25 mouse cellular contexts compared by ENCODE assay signal in genomic region chr12:77891452-77891851, GRCm38 (mm10).
"Had no signal": no experiment of that assay in that cellular context is flagged by ENCODE, and none has a peak within 500 bp of the region (broad histone marks: within the 10 kb centered on the region; RNA-seq: fewer than 3 reads in every experiment).

No protein-coding gene starts in this region.

- H3K9me3 ChIP-seq: embryonic facial prominence, embryonic 12.5 days; embryonic facial prominence, embryonic 13.5 days; embryonic facial prominence, embryonic 15.5 days; forebrain, embryonic 10.5 days; forebrain, embryonic 12.5 days; forebrain, embryonic 13.5 days; forebrain, embryonic 15.5 days; heart, embryonic 10.5 days had no signal

- H3K4me2 ChIP-seq: embryonic facial prominence, embryonic 12.5 days; embryonic facial prominence, embryonic 13.5 days; embryonic facial prominence, embryonic 15.5 days; forebrain, embryonic 12.5 days; forebrain, embryonic 13.5 days; forebrain, embryonic 15.5 days had no signal

- H3K4me3 ChIP-seq: embryonic facial prominence, embryonic 12.5 days; embryonic facial prominence, embryonic 13.5 days; embryonic facial prominence, embryonic 15.5 days; erythroblast, embryonic 14.5 days; forebrain, embryonic 10.5 days; forebrain, embryonic 12.5 days; forebrain, embryonic 13.5 days; forebrain, embryonic 15.5 days; gastrocnemius, adult 2 months; heart, adult 2 months; heart, embryonic 10.5 days had no signal

- H3K4me1 ChIP-seq: embryonic facial prominence, embryonic 12.5 days; embryonic facial prominence, embryonic 13.5 days; embryonic facial prominence, embryonic 15.5 days; forebrain, embryonic 12.5 days; forebrain, embryonic 13.5 days; forebrain, embryonic 15.5 days; heart, embryonic 10.5 days had no signal

- H3K27ac ChIP-seq: embryonic facial prominence, embryonic 12.5 days; embryonic facial prominence, embryonic 13.5 days; embryonic facial prominence, embryonic 15.5 days; forebrain, embryonic 10.5 days; forebrain, embryonic 12.5 days; forebrain, embryonic 13.5 days; forebrain, embryonic 15.5 days; gastrocnemius, adult 2 months; heart, adult 2 months; heart, embryonic 10.5 days had no signal

- H3K36me3 ChIP-seq: embryonic facial prominence, embryonic 12.5 days; embryonic facial prominence, embryonic 13.5 days; embryonic facial prominence, embryonic 15.5 days; forebrain, embryonic 10.5 days; forebrain, embryonic 12.5 days; forebrain, embryonic 15.5 days; heart, embryonic 10.5 days had no signal

- DNase-seq: cerebellum, adult 9-10 months; cerebellum, adult 9-11 months; cerebellum, postnatal 10 days; cerebellum, postnatal 14 days; cerebellum, postnatal 25 days; cerebellum, postnatal 36 days; embryo, embryonic 11 days; forebrain, postnatal 0 days; gastrocnemius, adult 2 months; gastrocnemius, postnatal 10 days; gastrocnemius, postnatal 14 days; gastrocnemius, postnatal 25 days; gastrocnemius, postnatal 36 days; heart, adult 11 months; heart, adult 18-20 months; heart, adult 2 months had no signal

- H3K27me3 ChIP-seq: embryonic facial prominence, embryonic 12.5 days; embryonic facial prominence, embryonic 13.5 days; embryonic facial prominence, embryonic 15.5 days; forebrain, embryonic 12.5 days; forebrain, embryonic 13.5 days; forebrain, embryonic 15.5 days had no signal

- H3K9ac ChIP-seq: embryonic facial prominence, embryonic 12.5 days; embryonic facial prominence, embryonic 13.5 days; embryonic facial prominence, embryonic 15.5 days; forebrain, embryonic 12.5 days; forebrain, embryonic 13.5 days; forebrain, embryonic 15.5 days; forebrain, postnatal 0 days had no signal
